Mouse (Mus musculus): ENCODE results near the gene Swap70. TPM values are rescaled to one million over a fixed set of nuclear protein-coding genes. Genes with fewer than 3 reads are reported as not detected.

Swap70 gene
- polyA plus RNA-seq (2012; fragmentation: generic; extraction: Trizol): 10 to 100 TPM in 1 of 2 experiments, 1 to 10 TPM in 1; 1.9 to 14.8 TPM

DNA sequence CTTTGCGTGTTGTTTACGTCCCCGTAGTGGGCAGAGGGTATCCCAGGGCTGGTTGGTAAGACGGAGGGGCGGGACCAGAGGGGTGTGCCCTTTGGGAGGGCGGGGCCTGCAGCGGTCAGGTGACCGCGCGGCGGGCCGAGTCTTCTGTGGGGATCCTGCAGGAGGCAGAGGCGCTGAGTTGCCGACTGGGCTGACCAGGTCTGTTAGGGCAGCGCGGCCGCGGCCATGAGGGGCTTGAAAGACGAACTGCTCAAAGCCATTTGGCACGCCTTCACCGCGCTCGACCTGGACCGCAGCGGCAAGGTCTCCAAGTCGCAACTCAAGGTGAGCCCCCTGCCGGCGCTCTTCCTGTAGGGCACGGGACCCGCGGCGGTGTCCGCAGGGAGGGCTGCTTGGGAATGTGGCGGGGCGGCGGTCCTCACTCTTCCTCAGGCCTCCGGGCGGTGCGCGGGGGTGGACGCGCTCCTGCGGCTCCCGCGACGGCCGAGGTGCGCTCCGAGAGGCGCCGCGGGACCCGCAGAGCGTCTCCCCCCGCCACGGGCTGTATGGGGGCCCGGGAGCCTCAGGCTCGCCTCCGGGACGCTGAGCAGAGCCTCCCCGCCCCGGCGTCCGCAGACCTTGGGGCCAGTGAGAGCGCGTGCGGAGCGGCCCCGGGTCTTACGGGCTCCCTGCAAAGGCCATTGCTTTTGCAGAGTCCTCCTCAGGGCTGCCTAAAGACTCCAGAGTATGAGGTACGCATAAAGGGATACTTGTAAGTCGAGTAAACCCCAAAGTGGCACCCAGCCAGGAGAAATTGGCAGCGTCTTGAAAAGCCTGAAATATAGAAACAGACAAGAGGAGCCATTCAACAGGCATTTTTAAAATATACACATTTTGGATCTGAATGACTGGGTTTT, at the start of gene Swap70:
Gene Swap70 (plus strand): TSS at position 126 of the 896 bp plus-strand sequence.

Other genes starting within 250 kb of the Swap70 start
- 10 to 100 TPM in 1 of 2 experiments, 1 to 10 TPM in 1; 2.7 to 18.9 TPM for gene Tmem41b, start 234.8 kb upstream of the Swap70 start, polyA plus RNA-seq (2012; fragmentation: generic; extraction: Trizol)
- gene Ipo7, start 203.4 kb upstream of the Swap70 start, polyA plus RNA-seq (2012; fragmentation: generic; extraction: Trizol): 1 to 10 TPM; 1.8 to 6.2 TPM
- gene Zfp143, start 160.5 kb upstream of the Swap70 start, polyA plus RNA-seq (2012; fragmentation: generic; extraction: Trizol): 1 to 10 TPM in 1 of 2 experiments, under 1 TPM in 1; 0.36 to 3.8 TPM
- 1 to 10 TPM; 2.2 to 9.5 TPM for gene Wee1, start 99.7 kb upstream of the Swap70 start, polyA plus RNA-seq (2012; fragmentation: generic; extraction: Trizol)